Mouse (Mus musculus): ENCODE measurements at regions not wholly inside any gene's neighbourhood (a gene's known extent, or its start where the extent isn't known, plus 50 kb on each side); places are given as distances from the start of the nearest gene placed in this dataset.
"Not testable (repeated sequence)": the region's sequence is repeated elsewhere in the genome, so short reads cannot be mapped to it uniquely, and the experiment has no call there.

- DNase-seq: no peak
Measured at GRCm38 (mm10) chr3:21149618-21150017, 782.6 kb upstream of the Agtr1b start.

GRCm38 (mm10) chr3:21128821-21129504, 762.0 kb upstream of the Agtr1b start:
- no peak for DNase-seq

GRCm38 (mm10) chr3:21126191-21126590, 759.2 kb upstream of the Agtr1b start:
- DNase-seq: no peak

- no peak for DNase-seq
Measured at GRCm38 (mm10) chr3:21118164-21118902, 751.4 kb upstream of the Agtr1b start.

- DNase-seq: no peak
Measured at GRCm38 (mm10) chr3:21111735-21112518, 745.0 kb upstream of the Agtr1b start.

GRCm38 (mm10) chr3:21090206-21090605, 723.2 kb upstream of the Agtr1b start:
- DNase-seq: no peak

GRCm38 (mm10) chr3:21086426-21086825, 719.4 kb upstream of the Agtr1b start:
- no peak for DNase-seq

GRCm38 (mm10) chr3:21077548-21077947, 710.6 kb upstream of the Agtr1b start:
- DNase-seq: no peak

- not testable (repeated sequence) for DNase-seq
Measured at GRCm38 (mm10) chr3:21053337-21053736, 686.4 kb upstream of the Agtr1b start.

GRCm38 (mm10) chr3:21049365-21049764, 682.4 kb upstream of the Agtr1b start:
- not testable (repeated sequence) for DNase-seq

GRCm38 (mm10) chr3:21045981-21046380, 679.0 kb upstream of the Agtr1b start:
- DNase-seq: no peak

- DNase-seq: no peak
Measured at GRCm38 (mm10) chr3:21025876-21026275, 658.9 kb upstream of the Agtr1b start.

GRCm38 (mm10) chr3:21020946-21021345, 654.0 kb upstream of the Agtr1b start:
- DNase-seq: no peak

- DNase-seq: no peak
Measured at GRCm38 (mm10) chr3:21020297-21020696, 653.3 kb upstream of the Agtr1b start.

GRCm38 (mm10) chr3:21009650-21010049, 642.7 kb upstream of the Agtr1b start:
- DNase-seq: no peak

GRCm38 (mm10) chr3:20998295-20998694, 631.3 kb upstream of the Agtr1b start:
- no peak for DNase-seq

- no peak for DNase-seq
Measured at GRCm38 (mm10) chr3:20989486-20989970, 622.6 kb upstream of the Agtr1b start.

- no peak for DNase-seq
Measured at GRCm38 (mm10) chr3:20986942-20987341, 620.0 kb upstream of the Agtr1b start.

GRCm38 (mm10) chr3:20986377-20986727, 619.4 kb upstream of the Agtr1b start:
- DNase-seq: no peak

- DNase-seq: no peak
Measured at GRCm38 (mm10) chr3:20985682-20986376, 618.9 kb upstream of the Agtr1b start.

GRCm38 (mm10) chr3:20984146-20984545, 617.2 kb upstream of the Agtr1b start:
- peak in 1 of 2 experiments; percentile 5 for DNase-seq

- DNase-seq: no peak
Measured at GRCm38 (mm10) chr3:20973077-20973476, 606.1 kb upstream of the Agtr1b start.
